Mouse (Mus musculus) ES-Bruce4 (cell line): ENCODE data around the gene Snf8.

ENCODE experiments used
- CTCF ChIP-seq: IDR thresholded peaks from one replicate; pipeline ENCODE4 v1.8.1; 2011; ENCODE audit warnings: low read depth, low read length
- EP300 ChIP-seq: IDR thresholded peaks from 2 replicates; pipeline ENCODE4 v1.6.1; 2011; ENCODE audit warnings: low read depth, low read length; ENCODE audit not compliant: insufficient read depth
- POLR2A ChIP-seq: IDR thresholded peaks from one replicate; pipeline ENCODE4 v1.8.1; 2011; ENCODE audit warnings: low read length; ENCODE audit not compliant: insufficient read depth

GRCm38 (mm10) chr11:96030571-96030970, 4.1 kb upstream of the Snf8 start:
- TF ChIP-seq EP300 = no peak
- TF ChIP-seq POLR2A = no peak
- no peak for TF ChIP-seq CTCF
